Mouse (Mus musculus) frontal cortex, adult (tissue): ENCODE results near the gene Gtpbp8.
A peak's percentile ranks its signal among the peaks of the same experiment; 100 is the strongest.

Experiments
- ATAC-seq: cut with Nextera tagmentation; 2 replicates; pipeline ENCODE4 v1.9.2; 2017; ENCODE audit warnings: mild to moderate bottlenecking, moderate library complexity, mixed read lengths; ENCODE audit not compliant: low TSS enrichment

Gtpbp8 gene

GRCm38 (mm10) chr16:44745866-44746562 lies at the start of gene Gtpbp8:
Gene Gtpbp8, minus strand, starts transcription at chr16:44746363.
- peak; percentile 92 for ATAC-seq

- ATAC-seq: no peak
These were observed 48.3 kb upstream of the Gtpbp8 start for GRCm38 (mm10) chr16:44794416-44794815.

GRCm38 (mm10) chr16:44786934-44787333 lies 40.8 kb upstream of the Gtpbp8 start:
- no peak for ATAC-seq

GRCm38 (mm10) chr16:44780751-44781150 lies 34.6 kb upstream of the Gtpbp8 start:
- no peak for ATAC-seq

GRCm38 (mm10) chr16:44779494-44779893 lies 33.3 kb upstream of the Gtpbp8 start:
- no peak for ATAC-seq

GRCm38 (mm10) chr16:44778538-44779147 lies 32.5 kb upstream of the Gtpbp8 start:
- ATAC-seq: peak; percentile 85

GRCm38 (mm10) chr16:44774201-44774600 lies 28.0 kb upstream of the Gtpbp8 start:
- no peak for ATAC-seq

- no peak for ATAC-seq
These were observed 27.5 kb upstream of the Gtpbp8 start for GRCm38 (mm10) chr16:44773673-44774072.

GRCm38 (mm10) chr16:44772577-44772976 lies 26.4 kb upstream of the Gtpbp8 start:
- ATAC-seq: no peak

GRCm38 (mm10) chr16:44767967-44768366 lies 21.8 kb upstream of the Gtpbp8 start:
- peak; percentile 74 for ATAC-seq

- no peak for ATAC-seq
These were observed 21.3 kb upstream of the Gtpbp8 start for GRCm38 (mm10) chr16:44767506-44767905.

- ATAC-seq: peak; percentile 84
These were observed 20.2 kb upstream of the Gtpbp8 start for GRCm38 (mm10) chr16:44766320-44766892.

- peak; percentile 70 for ATAC-seq
These were observed 19.6 kb upstream of the Gtpbp8 start, which contains the start of gene Cd200r1 for GRCm38 (mm10) chr16:44765555-44766319. Gene Cd200r1, plus strand, starts transcription at chr16:44765736.

- no peak for ATAC-seq
These were observed 15.6 kb upstream of the Gtpbp8 start for GRCm38 (mm10) chr16:44761811-44762210.

- ATAC-seq: no peak
These were observed 11.5 kb upstream of the Gtpbp8 start for GRCm38 (mm10) chr16:44757700-44758099.

- ATAC-seq: no peak
These were observed 1.8 kb upstream of the Gtpbp8 start for GRCm38 (mm10) chr16:44748007-44748406.

- peak; percentile 17 for ATAC-seq
These were observed 695 bp downstream of the Gtpbp8 start for GRCm38 (mm10) chr16:44745471-44745865.

GRCm38 (mm10) chr16:44742753-44743152 lies 3.4 kb downstream of the Gtpbp8 start:
- ATAC-seq: no peak

GRCm38 (mm10) chr16:44736118-44736517 lies 10.0 kb downstream of the Gtpbp8 start:
- ATAC-seq: no peak

- no peak for ATAC-seq
These were observed 10.5 kb downstream of the Gtpbp8 start for GRCm38 (mm10) chr16:44735676-44736075.

GRCm38 (mm10) chr16:44734059-44734458 lies 12.1 kb downstream of the Gtpbp8 start:
- no peak for ATAC-seq

- ATAC-seq: no peak
These were observed 18.6 kb downstream of the Gtpbp8 start for GRCm38 (mm10) chr16:44727525-44727924.
